27 mouse cellular contexts compared by ENCODE assay signal in the genomic region with DNA sequence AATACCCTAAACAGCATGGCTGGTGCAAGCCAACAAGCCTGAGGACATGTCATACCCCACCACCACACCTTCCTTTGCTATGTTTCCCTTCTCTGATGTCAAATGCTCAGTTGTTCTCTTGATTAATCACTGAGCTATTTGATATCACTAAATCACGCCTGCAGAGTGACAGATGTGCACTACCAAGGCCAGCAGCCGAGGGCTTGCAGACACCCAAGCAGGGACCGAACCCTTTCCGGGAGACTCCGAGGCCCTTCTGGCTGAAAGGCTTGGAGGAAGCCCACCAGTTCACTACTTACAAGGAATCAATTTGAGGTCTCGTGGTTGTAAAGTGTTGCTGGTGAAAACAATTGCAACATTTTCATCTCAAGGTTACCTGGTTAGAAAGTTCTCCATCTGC. TPM values are rescaled to one million over a fixed set of nuclear protein-coding genes. Genes with fewer than 3 reads are reported as not detected.
"Had no signal": no experiment of that assay in that cellular context is flagged by ENCODE, and none has a peak within 500 bp of the region (broad histone marks: within the 10 kb centered on the region; RNA-seq: fewer than 3 reads in every experiment).

No protein-coding gene starts in this region.

- H3K27ac ChIP-seq: gastrocnemius, adult 2 months; heart, embryonic 13.5 days; heart, embryonic 15.5 days; hindbrain, embryonic 10.5 days; hindbrain, embryonic 12.5 days; hindbrain, embryonic 14.5 days; intestine, embryonic 15.5 days; layer of hippocampus, adult 2 months; left cerebral cortex, adult 2 months; limb, embryonic 13.5 days; limb, embryonic 15.5 days; liver, embryonic 12.5 days; liver, embryonic 14.5 days had no signal

- H3K9ac ChIP-seq: heart, embryonic 13.5 days; heart, embryonic 15.5 days; hindbrain, embryonic 12.5 days; hindbrain, embryonic 14.5 days; intestine, embryonic 15.5 days; limb, embryonic 13.5 days; limb, embryonic 15.5 days; liver, embryonic 12.5 days; liver, embryonic 14.5 days had no signal

- H3K4me2 ChIP-seq: heart, embryonic 11.5 days; heart, embryonic 13.5 days; heart, embryonic 15.5 days; hindbrain, embryonic 12.5 days; hindbrain, embryonic 14.5 days; intestine, embryonic 15.5 days; limb, embryonic 13.5 days; limb, embryonic 15.5 days; liver, embryonic 12.5 days had no signal

- H3K9me3 ChIP-seq: heart, embryonic 13.5 days; heart, embryonic 15.5 days; hindbrain, embryonic 10.5 days; hindbrain, embryonic 12.5 days; intestine, embryonic 15.5 days; limb, embryonic 13.5 days; limb, embryonic 15.5 days; liver, embryonic 12.5 days had no signal

- ATAC-seq: hindbrain, embryonic 16.5 days; inflammation-experienced regulatory T-cells, adult 6 months; intestine, embryonic 15.5 days; intestine, postnatal 0 days; liver, embryonic 12.5 days had no signal

- H3K4me3 ChIP-seq: gastrocnemius, adult 2 months; heart, embryonic 13.5 days; heart, embryonic 15.5 days; hindbrain, embryonic 10.5 days; hindbrain, embryonic 12.5 days; intestine, embryonic 15.5 days; layer of hippocampus, adult 2 months; left cerebral cortex, adult 2 months; limb, embryonic 13.5 days; limb, embryonic 15.5 days; liver, embryonic 12.5 days had no signal

- H3K36me3 ChIP-seq: heart, embryonic 13.5 days; heart, embryonic 15.5 days; hindbrain, embryonic 10.5 days; hindbrain, embryonic 12.5 days; intestine, embryonic 15.5 days; limb, embryonic 13.5 days; limb, embryonic 15.5 days; liver, embryonic 12.5 days had no signal

- DNase-seq: gastrocnemius, adult 2 months; gastrocnemius, postnatal 10 days; gastrocnemius, postnatal 25 days; heart, postnatal 14 days; heart, postnatal 36 days; kidney, adult 18-20 months; kidney, adult 8-10 months; kidney, postnatal 10 days; kidney, postnatal 25 days; kidney, postnatal 4 days had no signal

RNA-seq across cellular contexts. Expression of a gene that starts 3.5 kb away (rescaled TPM):
- total RNA-seq: granulocyte monocyte progenitor cell, adult 5-6 weeks had no signal
- polyA plus RNA-seq: inflammation-experienced regulatory T-cells, adult 6 months had no signal
